Mouse (Mus musculus): ENCODE data around the gene Gch1. TPM values are rescaled to one million over a fixed set of nuclear protein-coding genes. Genes with fewer than 3 reads are reported as not detected.

Gch1 gene
- total RNA-seq (2014; rRNA removed) (195 and 200 TPM in 2 replicates), polyA plus RNA-seq (2012; rRNA removed) (133 TPM in 2 replicates)

- under 1% methylated on average over 67 of the region's 68 CpGs for WGBS
- TF ChIP-seq CTCF (IDR thresholded peaks at IDR 0.05; ENCODE audit: low read depth, low read length) (no peak), POLR2A (IDR thresholded peaks at IDR 0.05; ENCODE audit: extremely low read depth, insufficient read depth, low read length) (peak; percentile 98)
- Histone ChIP-seq H3K4me3 (ENCODE audit: insufficient read depth, low read depth, low read length) (peak within 1 kb of the TSS; percentile 96), H3K27me3 (ENCODE audit: control insufficient read depth, insufficient read depth, low read length) (no peaks in the 10 kb centered on the region), H3K27ac (replicated peaks; ENCODE audit: insufficient read depth, low read depth, low read length) (peak within 1 kb of the TSS; percentile 99), H3K4me1 (ENCODE audit: control insufficient read depth, insufficient read depth, low read length) (peaks cover 22% of the 10 kb centered on the region), H3K79me2 (ENCODE audit: control insufficient read depth, insufficient read depth, low read length) (peaks cover 23% of the 10 kb centered on the region), H3K9ac (ENCODE audit: low read depth, low read length) (peak within 1 kb of the TSS; percentile 98), H3K36me3 (ENCODE audit: control insufficient read depth, insufficient read depth, low read length) (peaks cover 4% of the 10 kb centered on the region; the same call in 1 of the 2 replicates)
- DNase-seq (ENCODE audit: extremely low read depth, low read depth, low spot score) = peak; percentile 80
Observed at GRCm38 (mm10) chr14:47188848-47189634, at the start of gene Gch1. Gch1 (minus strand) TSS chr14:47189413.

DNA sequence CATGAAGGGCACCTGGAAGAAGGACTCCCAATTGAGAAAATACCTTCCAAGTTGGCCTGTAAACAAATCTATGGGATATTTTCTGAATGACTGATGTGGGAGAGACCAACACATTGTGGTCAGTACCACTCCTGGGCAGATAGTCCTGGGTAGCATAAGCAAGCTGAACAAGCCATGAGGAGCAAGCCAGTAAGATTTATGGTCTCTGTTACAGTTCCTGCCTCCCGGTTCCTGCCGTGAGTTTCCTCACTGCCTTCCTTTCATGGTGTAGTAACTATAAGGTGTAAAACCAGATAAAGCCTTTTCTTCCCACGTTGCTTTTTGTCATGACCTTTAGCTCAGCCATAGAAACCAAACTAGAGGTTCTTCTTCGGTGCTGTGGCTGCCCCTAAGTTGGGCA, 48.1 kb upstream of the Gch1 start:
- no peak overlapping the region for H3K27ac ChIP-seq (replicated peaks; ENCODE audit: insufficient read depth, low read depth, low read length)
- H3K79me2 ChIP-seq (ENCODE audit: control insufficient read depth, insufficient read depth, low read length) = no peaks in the 10 kb centered on the region
- DNase-seq (ENCODE audit: extremely low read depth, low read depth, low spot score) = no peak
- H3K4me3 ChIP-seq (ENCODE audit: insufficient read depth, low read depth, low read length) = no peak overlapping the region
- no peaks in the 10 kb centered on the region for H3K36me3 ChIP-seq (ENCODE audit: control insufficient read depth, insufficient read depth, low read length)
- no peaks in the 10 kb centered on the region for H3K4me1 ChIP-seq (ENCODE audit: control insufficient read depth, insufficient read depth, low read length)
- 91% methylated on average over 4 of the region's 4 CpGs for whole genome bisulfite sequencing
- no peaks in the 10 kb centered on the region for H3K27me3 ChIP-seq (ENCODE audit: control insufficient read depth, insufficient read depth, low read length)
- H3K9ac ChIP-seq (ENCODE audit: low read depth, low read length) = no peak overlapping the region
- no peak for TF ChIP-seq CTCF (IDR thresholded peaks at IDR 0.05; ENCODE audit: low read depth, low read length)
- TF ChIP-seq POLR2A (IDR thresholded peaks at IDR 0.05; ENCODE audit: extremely low read depth, insufficient read depth, low read length) = no peak

- WGBS = 94% methylated on average over 7 of the region's 7 CpGs
- TF ChIP-seq POLR2A (IDR thresholded peaks at IDR 0.05; ENCODE audit: extremely low read depth, insufficient read depth, low read length) = no peak
- TF ChIP-seq CTCF (IDR thresholded peaks at IDR 0.05; ENCODE audit: low read depth, low read length) = no peak
- Histone ChIP-seq H3K27ac (replicated peaks; ENCODE audit: insufficient read depth, low read depth, low read length) (no peak overlapping the region), H3K36me3 (ENCODE audit: control insufficient read depth, insufficient read depth, low read length) (no peaks in the 10 kb centered on the region), H3K4me3 (ENCODE audit: insufficient read depth, low read depth, low read length) (no peak overlapping the region), H3K27me3 (ENCODE audit: control insufficient read depth, insufficient read depth, low read length) (no peaks in the 10 kb centered on the region), H3K4me1 (ENCODE audit: control insufficient read depth, insufficient read depth, low read length) (no peaks in the 10 kb centered on the region), H3K79me2 (ENCODE audit: control insufficient read depth, insufficient read depth, low read length) (no peaks in the 10 kb centered on the region), H3K9ac (ENCODE audit: low read depth, low read length) (no peak overlapping the region)
- DNase-seq (ENCODE audit: extremely low read depth, low read depth, low spot score) = no peak
Observed at GRCm38 (mm10) chr14:47236491-47236890, 47.3 kb upstream of the Gch1 start.

GRCm38 (mm10) chr14:47234526-47235250, 45.5 kb upstream of the Gch1 start:
- WGBS = 86% methylated on average over 5 of the region's 5 CpGs
- Histone ChIP-seq H3K79me2 (ENCODE audit: control insufficient read depth, insufficient read depth, low read length) (no peaks in the 10 kb centered on the region), H3K36me3 (ENCODE audit: control insufficient read depth, insufficient read depth, low read length) (no peaks in the 10 kb centered on the region), H3K4me1 (ENCODE audit: control insufficient read depth, insufficient read depth, low read length) (no peaks in the 10 kb centered on the region), H3K9ac (ENCODE audit: low read depth, low read length) (no peak overlapping the region), H3K4me3 (ENCODE audit: insufficient read depth, low read depth, low read length) (no peak overlapping the region), H3K27me3 (ENCODE audit: control insufficient read depth, insufficient read depth, low read length) (no peaks in the 10 kb centered on the region), H3K27ac (replicated peaks; ENCODE audit: insufficient read depth, low read depth, low read length) (no peak overlapping the region)
- no peak for DNase-seq (ENCODE audit: extremely low read depth, low read depth, low spot score)
- TF ChIP-seq CTCF (IDR thresholded peaks at IDR 0.05; ENCODE audit: low read depth, low read length) (no peak), POLR2A (IDR thresholded peaks at IDR 0.05; ENCODE audit: extremely low read depth, insufficient read depth, low read length) (no peak)

- Histone ChIP-seq H3K4me1 (ENCODE audit: control insufficient read depth, insufficient read depth, low read length) (no peaks in the 10 kb centered on the region), H3K79me2 (ENCODE audit: control insufficient read depth, insufficient read depth, low read length) (no peaks in the 10 kb centered on the region), H3K4me3 (ENCODE audit: insufficient read depth, low read depth, low read length) (no peak overlapping the region), H3K36me3 (ENCODE audit: control insufficient read depth, insufficient read depth, low read length) (no peaks in the 10 kb centered on the region), H3K27ac (replicated peaks; ENCODE audit: insufficient read depth, low read depth, low read length) (no peak overlapping the region), H3K27me3 (ENCODE audit: control insufficient read depth, insufficient read depth, low read length) (no peaks in the 10 kb centered on the region), H3K9ac (ENCODE audit: low read depth, low read length) (no peak overlapping the region)
- TF ChIP-seq POLR2A (IDR thresholded peaks at IDR 0.05; ENCODE audit: extremely low read depth, insufficient read depth, low read length) (no peak), CTCF (IDR thresholded peaks at IDR 0.05; ENCODE audit: low read depth, low read length) (no peak)
- WGBS = 87% methylated on average over 3 of the region's 3 CpGs
- DNase-seq (ENCODE audit: extremely low read depth, low read depth, low spot score) = no peak
Observed at GRCm38 (mm10) chr14:47234032-47234431, 44.8 kb upstream of the Gch1 start.

Data from liver, adult 2 months (tissue).